Mouse (Mus musculus) monocyte, adult 2 months (primary cell): ENCODE measurements at regions not wholly inside any gene's neighbourhood (a gene's known extent, or its start where the extent isn't known, plus 50 kb on each side); places are given as distances from the start of the nearest gene placed in this dataset.

Source experiments
- DNase-seq, 2 experiments: peaks; one replicate each; pipeline ENCODE4 v3.0.0; 2022; ENCODE audit warnings: low spot score in 2 of 2, low read depth in 1 of 2

- no peak for DNase-seq
These were observed 337.4 kb upstream of the Npvf start for GRCm38 (mm10) chr6:50991528-50992125.

GRCm38 (mm10) chr6:50993952-50994351 is 339.7 kb upstream of the Npvf start:
- DNase-seq = no peak

- DNase-seq = no peak
These were observed 348.5 kb upstream of the Npvf start for GRCm38 (mm10) chr6:51002713-51003112.

- no peak for DNase-seq
These were observed 351.9 kb upstream of the Npvf start for GRCm38 (mm10) chr6:51006074-51006591.

GRCm38 (mm10) chr6:51009526-51010340 is 355.5 kb upstream of the Npvf start:
- DNase-seq = no peak

GRCm38 (mm10) chr6:51010536-51010935 is 356.3 kb upstream of the Npvf start:
- no peak for DNase-seq

GRCm38 (mm10) chr6:51012086-51012830 is 358.0 kb upstream of the Npvf start:
- no peak for DNase-seq

- no peak for DNase-seq
These were observed 361.5 kb upstream of the Npvf start for GRCm38 (mm10) chr6:51015735-51016134.

- DNase-seq = no peak
These were observed 362.3 kb upstream of the Npvf start for GRCm38 (mm10) chr6:51016441-51017070.

GRCm38 (mm10) chr6:51017260-51017999 is 363.2 kb upstream of the Npvf start:
- no peak for DNase-seq

- no peak for DNase-seq
These were observed 367.0 kb upstream of the Npvf start for GRCm38 (mm10) chr6:51021206-51021605.

GRCm38 (mm10) chr6:51023361-51023760 is 369.1 kb upstream of the Npvf start:
- no peak for DNase-seq

GRCm38 (mm10) chr6:51024756-51025155 is 370.5 kb upstream of the Npvf start:
- DNase-seq = no peak

GRCm38 (mm10) chr6:51025411-51025810 is 371.2 kb upstream of the Npvf start:
- no peak for DNase-seq

- no peak for DNase-seq
These were observed 373.1 kb upstream of the Npvf start for GRCm38 (mm10) chr6:51027296-51027695.

- no peak for DNase-seq
These were observed 375.3 kb upstream of the Npvf start for GRCm38 (mm10) chr6:51029516-51029915.

- DNase-seq = no peak
These were observed 375.7 kb upstream of the Npvf start for GRCm38 (mm10) chr6:51029953-51030352.

GRCm38 (mm10) chr6:51033835-51034234 is 379.6 kb upstream of the Npvf start:
- no peak for DNase-seq

GRCm38 (mm10) chr6:51036074-51036473 is 381.8 kb upstream of the Npvf start:
- DNase-seq = no peak

- no peak for DNase-seq
These were observed 382.3 kb upstream of the Npvf start for GRCm38 (mm10) chr6:51036553-51036952.

- no peak for DNase-seq
These were observed 382.7 kb upstream of the Npvf start for GRCm38 (mm10) chr6:51036956-51037355.
